Mouse (Mus musculus): Measurements from ENCODE around the gene Tab1.

DNA sequence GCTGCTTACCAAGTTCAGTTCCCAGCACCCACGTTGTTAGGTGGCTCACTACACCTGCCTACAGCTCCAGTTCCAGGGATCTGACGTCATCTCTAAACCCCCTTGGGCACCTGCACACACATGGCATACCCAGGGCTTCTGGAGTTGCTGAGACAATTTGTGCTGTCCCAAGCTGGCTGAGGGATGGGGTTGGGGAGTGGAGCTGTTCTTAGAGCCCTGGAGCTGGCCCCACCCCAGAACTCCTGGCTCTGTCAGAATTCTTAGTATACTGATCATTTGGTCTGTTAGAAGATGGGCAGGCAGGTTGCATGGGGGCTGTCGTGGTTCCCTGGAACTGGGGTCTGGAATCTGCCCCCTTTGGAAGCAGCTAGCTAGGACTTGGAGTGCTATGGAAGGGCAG, 32.7 kb upstream of the Tab1 start:
- no peak for TF ChIP-seq POLR2A (IDR thresholded peaks at IDR 0.05; ENCODE audit: borderline replicate concordance, insufficient read depth, low read length)
- TF ChIP-seq CTCF (IDR thresholded peaks at IDR 0.05; ENCODE audit: borderline replicate concordance, insufficient read depth, low read depth, low read length): no peak

All from cerebellum, adult 2 months (tissue).